Mouse (Mus musculus) left cerebral cortex, postnatal 36 days (tissue): ENCODE results near the gene Agtpbp1. TPM values are rescaled to one million over a fixed set of nuclear protein-coding genes. Genes with fewer than 3 reads are reported as not detected.

ENCODE experiments used
- DNase-seq, 2 experiments: peaks; one replicate each; pipeline ENCODE4 v3.0.0; 2021 to 2022; ENCODE audit warnings: low spot score in 2 of 2, mixed read lengths in 1 of 2
- intact Hi-C: fragments of 180-260 bp; cut with DNase I; formaldehyde crosslinking; loops from one replicate; pipeline ENCODE4 v1.15.1; 2025
- total RNA-seq, 2 experiments: library from RNA; stranded (reverse); gene quantifications; 2 replicates each; pipeline ENCODE4 v1.2.3; 2021

Gene Agtpbp1
- total RNA-seq, 2 experiments from 2014 or later = 340 to 342 TPM

- no peak for DNase-seq
Measured at GRCm38 (mm10) chr13:59454001-59454785, 130.8 kb downstream of the Agtpbp1 start.

GRCm38 (mm10) chr13:59453582-59453981, 131.4 kb downstream of the Agtpbp1 start:
- no peak for DNase-seq
- intact Hi-C loops = no loop called here

More at GRCm38 (mm10) chr13:59454001-59454785, 130.8 kb downstream of the Agtpbp1 start:
- intact Hi-C loops = no loop called here

DNA sequence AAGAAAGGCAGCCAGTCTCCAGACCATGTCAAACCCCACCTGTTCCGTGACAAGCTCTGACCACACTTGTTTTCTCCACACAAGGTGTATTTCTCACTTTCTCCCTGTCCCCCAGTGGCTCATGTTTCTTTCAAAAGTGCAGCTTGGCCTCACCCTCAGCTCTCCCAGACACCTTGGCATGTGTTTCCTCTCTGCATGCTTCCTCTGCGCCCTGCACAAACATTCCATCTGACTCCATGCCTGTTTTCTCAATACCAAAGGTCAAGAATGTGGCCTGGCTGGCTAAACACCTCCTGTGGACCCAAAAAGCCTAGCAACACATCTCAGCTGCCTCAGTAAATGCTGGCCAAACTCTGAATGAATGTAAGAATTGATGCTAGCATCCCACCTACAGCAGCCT, 132.0 kb downstream of the Agtpbp1 start:
- DNase-seq = no peak
- intact Hi-C loops = no loop called here

DNA sequence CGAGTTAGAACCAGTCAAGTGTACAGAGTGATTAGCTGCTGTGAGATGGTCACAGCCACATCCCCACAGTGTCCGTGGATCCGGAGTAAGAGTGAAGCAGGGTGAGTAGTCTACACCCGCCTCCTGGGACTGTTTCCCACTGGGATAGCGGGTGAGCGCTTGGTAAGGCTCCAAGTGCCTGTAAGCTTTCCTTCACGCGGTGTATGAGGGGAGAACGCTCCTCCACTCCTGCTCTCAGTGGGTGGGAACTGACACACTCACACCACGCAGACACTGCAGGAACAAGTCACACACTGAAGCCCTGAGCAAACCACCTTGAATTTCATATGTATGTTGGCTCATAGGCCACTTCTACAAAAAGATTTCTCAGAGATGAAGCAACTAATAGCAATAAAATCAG, 134.2 kb downstream of the Agtpbp1 start:
- no peak for DNase-seq
- intact Hi-C loops = no loop called here

DNA sequence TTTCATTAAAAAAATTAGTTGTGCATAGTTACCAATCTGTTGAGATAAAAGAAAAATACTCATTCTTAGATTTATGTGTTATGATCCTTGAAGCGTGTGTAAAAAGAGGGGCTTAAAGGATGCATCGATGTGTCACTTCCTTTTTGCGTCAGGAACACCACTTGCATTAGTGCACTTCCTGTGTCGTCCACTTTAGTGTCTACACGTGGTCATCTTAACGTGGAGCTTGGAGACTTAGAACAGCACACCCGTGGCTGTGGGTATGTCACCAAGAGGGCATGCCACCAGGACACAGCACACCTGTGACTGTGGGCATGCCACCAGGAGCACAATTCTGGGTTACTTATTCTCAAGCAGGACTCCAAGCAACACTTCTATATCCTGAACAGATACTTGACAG, 137.9 kb downstream of the Agtpbp1 start:
- intact Hi-C loops = no loop called here
- DNase-seq = no peak

DNA sequence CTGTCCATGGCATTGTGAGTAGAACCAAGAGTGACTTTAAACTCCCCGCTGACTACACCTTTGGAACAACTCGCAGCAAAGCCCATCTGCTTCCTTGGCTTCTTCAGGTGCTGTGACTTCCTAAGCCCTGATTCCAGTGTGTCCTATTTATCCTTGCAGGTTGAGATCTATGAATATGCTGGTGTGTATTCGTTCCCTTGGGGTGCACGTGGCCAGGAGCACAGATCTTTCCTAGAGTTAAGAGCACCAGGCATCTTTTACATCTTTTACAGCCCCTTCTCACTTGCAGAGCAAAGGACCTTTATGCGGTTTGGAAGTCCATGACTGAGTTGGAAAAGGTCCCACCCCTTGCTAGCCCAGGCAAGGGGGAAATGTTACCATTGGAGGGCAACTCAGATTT, 139.8 kb downstream of the Agtpbp1 start:
- intact Hi-C loops = no loop called here
- DNase-seq = no peak

DNA sequence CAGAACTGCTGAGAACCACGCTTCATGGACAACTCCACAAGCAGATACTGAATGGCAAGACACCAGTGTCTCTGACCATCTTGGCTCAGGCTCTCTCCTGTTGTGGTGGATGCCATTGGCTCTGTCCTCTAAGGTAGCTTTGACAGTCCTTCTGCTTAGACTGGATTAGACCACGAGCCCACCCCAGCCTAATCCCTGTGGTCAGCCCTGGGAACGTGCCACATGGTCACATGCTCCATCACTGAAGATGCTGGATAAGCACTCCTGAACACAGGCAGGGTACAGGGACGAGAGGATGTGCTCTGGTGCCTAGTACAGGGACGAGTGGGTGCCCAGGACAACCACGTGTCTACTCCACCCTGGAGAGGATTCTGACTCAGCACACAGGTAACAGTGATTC, 140.7 kb downstream of the Agtpbp1 start:
- intact Hi-C loops = no loop called here
- no peak for DNase-seq

- no peak for DNase-seq
- intact Hi-C loops = no loop called here
Measured at GRCm38 (mm10) chr13:59439683-59440082, 145.3 kb downstream of the Agtpbp1 start.

DNA sequence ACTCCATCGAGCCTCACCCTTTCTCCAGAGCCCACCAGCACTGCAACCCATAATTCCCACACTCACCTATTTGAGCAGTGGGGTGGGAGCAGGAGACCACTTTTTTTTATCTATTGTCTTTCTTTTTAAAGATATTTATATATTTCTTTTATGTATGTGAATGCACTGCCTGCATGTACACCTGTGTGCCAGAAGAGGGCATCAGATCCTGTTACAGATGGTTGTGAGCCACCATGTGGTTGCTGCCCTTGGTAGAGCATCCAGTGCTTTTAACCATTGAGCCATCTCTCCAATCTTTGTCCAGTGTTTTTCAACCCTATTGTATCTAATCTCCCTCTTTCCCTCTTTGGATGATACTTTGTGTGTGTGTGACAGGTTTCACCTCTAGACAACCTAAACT, 150.5 kb downstream of the Agtpbp1 start:
- intact Hi-C loops = no loop called here
- DNase-seq = no peak

DNA sequence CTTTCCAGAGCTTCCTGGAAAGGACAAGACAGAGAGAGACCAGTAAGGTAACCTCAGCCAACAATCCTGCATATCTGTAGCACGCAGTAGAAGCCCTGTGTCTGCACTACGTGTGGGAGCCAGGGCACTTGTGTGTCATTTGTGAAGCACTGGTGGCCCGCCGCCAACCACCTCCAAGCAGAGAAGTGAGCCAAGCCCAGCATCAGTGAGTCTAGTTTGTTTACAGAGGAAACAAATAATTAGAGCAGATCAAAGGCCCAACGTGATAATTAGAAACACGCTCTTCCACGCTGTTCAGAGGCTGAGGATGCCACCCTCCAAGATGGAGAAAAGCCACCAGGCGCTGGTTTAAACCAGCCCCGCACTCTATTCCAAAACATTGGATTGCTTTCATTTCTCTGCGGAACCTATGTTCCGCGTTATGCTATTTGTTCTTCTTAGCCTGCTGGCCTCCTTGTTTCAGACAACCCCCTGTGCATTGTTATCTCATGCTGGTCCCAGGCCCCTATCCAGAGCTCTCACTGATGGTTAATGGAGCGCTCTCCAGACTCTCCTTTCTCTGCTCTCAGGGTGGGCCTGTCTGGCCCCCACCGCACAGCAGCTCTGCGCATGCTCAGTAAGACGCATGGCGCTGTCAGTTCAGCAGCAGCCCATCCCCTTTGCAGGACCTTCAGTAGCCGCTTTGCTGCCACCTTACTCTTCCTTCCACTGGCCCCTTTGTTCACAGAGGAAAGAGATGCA, 153.7 kb downstream of the Agtpbp1 start:
- intact Hi-C loops = no loop called here
- DNase-seq = peak in 1 of 2 experiments; percentile 46

- no peak for DNase-seq
- intact Hi-C loops = no loop called here
Measured at GRCm38 (mm10) chr13:59429369-59429768, 155.7 kb downstream of the Agtpbp1 start.

DNA sequence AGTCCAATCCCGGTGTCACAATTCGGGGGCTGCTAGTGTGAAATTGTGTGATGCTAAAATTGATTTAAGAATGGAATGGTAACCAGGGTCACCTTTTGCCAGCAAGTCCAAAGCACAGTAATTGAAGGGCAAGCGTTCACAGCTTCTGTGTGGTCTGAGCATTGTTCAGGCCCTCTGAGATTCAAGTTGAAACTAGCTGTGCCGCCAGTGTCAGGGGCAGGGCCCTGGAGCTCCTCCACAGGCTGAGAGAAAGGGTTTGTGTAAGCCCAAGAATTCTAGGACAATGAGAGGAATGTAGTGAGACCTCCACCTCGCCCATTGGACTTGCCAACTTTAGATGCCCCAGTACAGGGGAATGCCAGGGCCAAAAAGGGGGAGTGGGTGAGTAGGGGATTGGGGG, 161.2 kb downstream of the Agtpbp1 start:
- no peak for DNase-seq

GRCm38 (mm10) chr13:59416530-59417230, 168.3 kb downstream of the Agtpbp1 start:
- peak; percentile 40 to 45 for DNase-seq
- intact Hi-C loops = no loop called here

More for the DNA sequence above, 161.2 kb downstream of the Agtpbp1 start:
- intact Hi-C loops = no loop called here

DNA sequence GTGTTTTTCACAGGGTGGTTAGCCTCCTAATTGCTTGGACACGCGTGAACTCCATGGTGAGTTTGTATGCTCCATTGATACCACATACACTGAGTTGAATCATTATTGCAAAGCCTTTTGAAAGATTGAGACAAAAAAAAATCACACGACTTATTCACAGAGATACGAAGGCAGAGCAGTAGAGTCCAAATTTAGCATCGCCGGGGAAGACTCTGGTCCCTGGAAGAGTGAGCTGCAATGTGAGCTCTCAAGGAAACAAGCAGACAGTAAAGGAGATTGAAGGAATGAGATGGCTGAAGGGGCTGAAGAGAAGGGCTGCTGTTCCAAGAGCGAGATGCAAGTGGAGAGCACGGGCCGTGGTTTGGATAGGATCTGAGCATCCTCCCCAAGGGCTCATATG, 171.1 kb downstream of the Agtpbp1 start:
- DNase-seq = no peak
- intact Hi-C loops = no loop called here

DNA sequence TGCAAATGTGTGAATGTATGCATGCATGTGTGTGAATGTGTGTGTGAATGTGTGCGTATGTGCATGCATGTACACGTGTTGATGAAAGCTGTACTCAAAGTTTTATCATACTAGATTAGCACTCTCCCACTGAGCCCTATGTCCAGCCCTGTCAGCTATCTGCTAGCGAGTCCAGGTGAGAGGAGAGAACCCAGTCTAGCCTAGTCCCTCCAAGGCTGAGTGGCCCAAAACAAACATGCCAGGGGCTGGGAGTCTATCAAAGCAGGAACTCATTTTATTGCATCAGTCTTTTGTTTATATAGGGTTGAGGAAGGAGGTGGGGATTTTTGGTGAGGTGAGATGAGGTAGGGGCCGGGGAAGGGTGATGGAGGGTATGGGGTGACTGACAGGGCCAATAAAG, 172.4 kb downstream of the Agtpbp1 start:
- intact Hi-C loops = no loop called here
- DNase-seq = no peak

DNA sequence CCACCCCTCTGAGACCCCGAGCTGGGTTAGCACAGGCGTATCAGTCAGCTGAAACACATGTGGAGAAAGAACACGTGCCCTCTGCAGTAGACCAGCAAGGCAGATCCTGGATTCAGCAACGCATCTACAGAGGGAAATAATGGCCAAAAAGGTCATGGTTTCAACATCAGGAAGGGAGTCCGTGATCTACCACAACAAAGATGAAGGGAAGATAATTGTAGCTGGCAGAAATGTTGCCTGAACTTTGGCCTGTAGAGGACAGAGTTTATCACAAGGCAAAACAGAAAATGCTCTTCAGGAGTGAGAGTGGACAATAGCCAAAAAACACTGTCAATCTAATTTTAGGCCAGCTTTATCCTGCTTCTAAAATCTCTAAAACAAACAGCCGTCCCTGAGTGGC, 177.8 kb downstream of the Agtpbp1 start:
- no peak for DNase-seq
- intact Hi-C loops = no loop called here

GRCm38 (mm10) chr13:59402026-59402775, 182.8 kb downstream of the Agtpbp1 start:
- DNase-seq = peak; percentile 76 to 77
- intact Hi-C loops = loop anchor here (5.0 kb wide), 1 partner anchor 200 kb away; no protein-coding TSS in a partner anchor

- DNase-seq = no peak
- intact Hi-C loops = loop anchor here (10.0 kb wide), 2 partner anchors 323 to 763 kb away; no protein-coding TSS in a partner anchor
Measured at GRCm38 (mm10) chr13:59397571-59397970, 187.5 kb downstream of the Agtpbp1 start.
